Mouse (Mus musculus): ENCODE measurements around the gene Crlf3. TPM values are rescaled to one million over a fixed set of nuclear protein-coding genes. Genes with fewer than 3 reads are reported as not detected.

Crlf3 gene
- polyA plus RNA-seq (2016; fragmentation: Nextera tagmentation; extraction: Ambion mirVana), result 24.0 and 25.2 TPM in 2 replicates

DNA sequence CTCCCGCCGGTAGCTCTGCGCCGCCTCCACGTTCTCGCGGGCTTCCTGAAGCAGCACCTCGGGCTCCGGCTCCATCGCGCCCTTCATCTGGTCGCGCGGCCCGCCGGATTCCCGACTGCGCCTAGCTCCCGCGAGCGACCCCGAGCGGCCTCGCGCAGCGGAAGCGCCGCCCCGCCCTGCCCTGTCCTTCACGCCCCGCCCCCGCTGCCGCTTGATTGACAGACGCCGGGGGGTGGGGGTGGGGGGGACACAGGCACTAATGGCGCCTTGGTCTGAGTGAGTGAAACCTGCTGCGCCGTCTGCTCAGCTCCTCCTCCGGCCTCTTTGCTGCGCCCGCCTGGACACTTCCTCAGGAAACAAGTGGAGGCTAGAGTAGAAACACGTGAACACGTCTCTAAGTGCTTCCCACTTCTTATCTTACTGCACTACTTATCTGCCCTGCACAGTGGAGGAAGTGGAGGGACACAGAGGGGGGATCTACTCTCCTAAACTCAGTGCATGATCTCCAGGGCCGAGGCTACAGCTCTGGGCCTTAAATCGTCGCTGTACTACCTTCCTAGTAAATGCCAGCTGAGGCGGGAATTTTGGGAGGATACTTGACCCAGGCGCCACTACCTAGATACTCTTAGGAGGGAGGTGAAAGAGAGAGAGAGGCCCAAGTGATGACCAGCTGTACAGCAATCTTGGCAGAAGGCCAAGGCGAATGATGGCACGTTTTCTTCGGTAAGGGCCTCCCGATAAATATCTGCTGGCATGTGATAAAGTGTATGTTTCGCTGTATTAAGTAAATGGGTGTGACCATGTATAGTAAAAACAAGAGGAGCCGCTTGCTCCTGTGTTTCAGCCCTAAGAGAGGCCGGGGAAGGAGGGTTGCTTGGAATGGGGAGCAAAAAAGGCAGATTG is at the start of gene Crlf3:
Gene Crlf3 (minus strand): TSS at position 166 of the 903 bp plus-strand sequence.
- H3K9me3 ChIP-seq, result no peaks in the 10 kb centered on the region
- ATAC-seq (ENCODE audit: low FRiP score, low read depth), result peak; percentile 90

DNA sequence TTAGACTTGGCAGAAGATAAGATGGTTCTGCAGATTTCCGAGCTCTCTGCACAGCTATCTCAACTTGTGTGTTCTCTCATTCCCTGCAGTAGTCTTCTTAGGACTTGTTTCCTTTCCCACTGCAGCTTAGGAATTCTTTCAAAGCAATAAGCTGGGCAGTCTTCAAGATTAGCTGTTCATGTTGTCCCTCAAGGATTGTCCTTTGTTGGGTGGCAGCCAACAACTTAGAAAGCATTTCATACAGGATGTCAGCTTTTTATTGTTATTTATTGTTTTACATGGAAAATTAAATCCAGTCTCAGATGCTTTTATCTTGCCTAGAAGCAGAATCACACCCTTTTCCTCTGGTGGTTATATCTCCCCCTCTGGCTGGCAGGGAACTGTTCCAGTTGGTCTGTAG is 35.6 kb upstream of the Crlf3 start:
- WGBS, result 91% methylated on average over 1 of the region's 1 CpGs

More for the DNA sequence above, at the start of gene Crlf3:
- peak within 1 kb of the TSS; percentile 74 for H3K4me2 ChIP-seq (replicated peaks)
- peak within 1 kb of the TSS; percentile 57 for H3K27ac ChIP-seq
- 8% methylated on average over 55 of the region's 55 CpGs for WGBS
- no peaks in the 10 kb centered on the region for H3K27me3 ChIP-seq (replicated peaks)
- peaks cover 7% of the 10 kb centered on the region for H3K4me1 ChIP-seq
- peak within 1 kb of the TSS; percentile 90 for H3K4me3 ChIP-seq
- H3K9ac ChIP-seq, result peak within 1 kb of the TSS; percentile 94
- no peaks in the 10 kb centered on the region for H3K36me3 ChIP-seq

DNA sequence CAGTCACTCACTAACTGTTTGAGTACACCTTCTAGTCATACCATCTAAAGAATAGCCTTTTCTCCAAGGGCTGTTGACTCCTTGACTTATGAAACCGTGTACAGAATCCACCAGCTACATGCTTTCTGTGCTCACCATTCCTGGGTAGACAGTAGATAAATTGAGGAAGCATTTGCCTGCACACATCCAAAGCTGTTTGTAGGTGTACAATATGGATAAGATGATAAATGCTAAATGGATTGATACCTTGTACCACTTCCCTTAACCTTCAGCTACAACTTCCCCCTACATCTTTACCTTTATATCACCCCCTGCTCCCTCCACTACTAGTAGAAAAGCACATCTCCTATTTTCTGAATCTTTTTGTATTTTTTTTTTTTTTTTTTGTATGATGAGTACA is 23.6 kb upstream of the Crlf3 start:
- no peaks in the 10 kb centered on the region for H3K27me3 ChIP-seq (replicated peaks)
- peaks cover 41% of the 10 kb centered on the region for H3K36me3 ChIP-seq
- no peak for ATAC-seq (ENCODE audit: low FRiP score, low read depth)
- H3K27ac ChIP-seq, result no peak overlapping the region
- no peak overlapping the region for H3K4me2 ChIP-seq (replicated peaks)
- H3K4me3 ChIP-seq, result no peak overlapping the region
- no peaks in the 10 kb centered on the region for H3K4me1 ChIP-seq
- no peak overlapping the region for H3K9ac ChIP-seq
- 76% methylated on average over 1 of the region's 1 CpGs for WGBS
- no peaks in the 10 kb centered on the region for H3K9me3 ChIP-seq

More for the DNA sequence above, 35.6 kb upstream of the Crlf3 start:
- H3K9me3 ChIP-seq, result no peaks in the 10 kb centered on the region
- H3K9ac ChIP-seq, result no peak overlapping the region
- no peak overlapping the region for H3K4me2 ChIP-seq (replicated peaks)
- no peaks in the 10 kb centered on the region for H3K4me1 ChIP-seq
- no peak overlapping the region for H3K4me3 ChIP-seq
- no peaks in the 10 kb centered on the region for H3K27me3 ChIP-seq (replicated peaks)
- H3K36me3 ChIP-seq, result peaks cover 49% of the 10 kb centered on the region
- ATAC-seq (ENCODE audit: low FRiP score, low read depth), result no peak
- no peak overlapping the region for H3K27ac ChIP-seq

DNA sequence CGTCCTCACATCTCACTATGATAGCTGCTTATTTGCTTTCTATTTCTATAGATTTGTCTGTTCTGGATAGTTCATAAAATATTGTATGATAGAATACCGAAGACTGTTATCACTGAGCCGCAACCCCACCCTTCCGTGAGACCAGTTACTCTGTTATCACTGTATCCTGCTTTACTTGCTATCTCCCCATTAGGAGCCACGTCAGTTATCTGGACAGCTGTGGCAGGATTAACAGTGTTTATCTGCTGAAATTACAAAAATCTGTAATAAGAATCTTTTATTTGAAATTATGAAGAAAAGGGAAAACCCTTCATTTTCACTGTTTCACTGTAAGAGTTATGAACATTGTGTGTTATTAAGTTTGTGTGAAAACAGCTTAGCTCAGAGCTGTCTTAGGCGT is 20.5 kb upstream of the Crlf3 start:
- Histone ChIP-seq H3K4me3 (no peak overlapping the region), H3K27ac (no peak overlapping the region), H3K4me1 (no peaks in the 10 kb centered on the region), H3K9ac (no peak overlapping the region), H3K9me3 (no peaks in the 10 kb centered on the region), H3K27me3 (replicated peaks) (no peaks in the 10 kb centered on the region), H3K4me2 (replicated peaks) (no peak overlapping the region), H3K36me3 (peaks cover 42% of the 10 kb centered on the region)
- ATAC-seq (ENCODE audit: low FRiP score, low read depth), result no peak
- 96% methylated on average over 6 of the region's 6 CpGs for WGBS

DNA sequence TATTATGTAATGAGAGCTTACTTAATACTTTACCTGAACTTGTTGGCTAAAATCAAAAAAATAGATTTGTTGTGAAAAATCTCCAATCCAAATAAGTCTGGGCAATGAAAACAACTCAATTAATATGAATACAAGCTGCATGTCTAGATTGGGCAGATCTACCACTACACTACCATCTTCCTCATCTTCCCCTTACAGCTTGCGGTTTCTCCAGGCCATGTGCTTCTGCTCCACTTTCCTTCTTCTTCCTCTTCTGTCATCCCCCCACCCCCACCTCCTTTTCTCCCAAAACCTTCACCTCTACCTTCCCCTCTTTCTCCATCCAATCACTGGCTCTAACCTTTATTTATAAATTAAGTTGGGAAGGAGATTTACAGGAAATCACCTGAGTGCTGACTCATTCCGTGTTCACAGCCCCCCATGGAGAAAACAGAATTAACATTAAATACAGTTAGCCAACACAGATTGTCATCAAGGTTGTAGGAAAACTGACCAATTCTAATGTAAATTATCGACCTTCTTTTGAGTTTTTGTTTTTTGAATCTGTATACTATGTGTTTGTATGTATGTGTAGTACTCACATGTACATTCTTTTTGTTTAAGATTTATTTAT is 17.8 kb upstream of the Crlf3 start:
- Histone ChIP-seq H3K4me3 (no peak overlapping the region), H3K27ac (no peak overlapping the region), H3K27me3 (replicated peaks) (no peaks in the 10 kb centered on the region), H3K36me3 (peaks cover 45% of the 10 kb centered on the region), H3K9me3 (no peaks in the 10 kb centered on the region), H3K4me1 (no peaks in the 10 kb centered on the region), H3K4me2 (replicated peaks) (no peak overlapping the region), H3K9ac (no peak overlapping the region)
- 91% methylated on average over 3 of the region's 3 CpGs for WGBS
- ATAC-seq (ENCODE audit: low FRiP score, low read depth), result no peak

DNA sequence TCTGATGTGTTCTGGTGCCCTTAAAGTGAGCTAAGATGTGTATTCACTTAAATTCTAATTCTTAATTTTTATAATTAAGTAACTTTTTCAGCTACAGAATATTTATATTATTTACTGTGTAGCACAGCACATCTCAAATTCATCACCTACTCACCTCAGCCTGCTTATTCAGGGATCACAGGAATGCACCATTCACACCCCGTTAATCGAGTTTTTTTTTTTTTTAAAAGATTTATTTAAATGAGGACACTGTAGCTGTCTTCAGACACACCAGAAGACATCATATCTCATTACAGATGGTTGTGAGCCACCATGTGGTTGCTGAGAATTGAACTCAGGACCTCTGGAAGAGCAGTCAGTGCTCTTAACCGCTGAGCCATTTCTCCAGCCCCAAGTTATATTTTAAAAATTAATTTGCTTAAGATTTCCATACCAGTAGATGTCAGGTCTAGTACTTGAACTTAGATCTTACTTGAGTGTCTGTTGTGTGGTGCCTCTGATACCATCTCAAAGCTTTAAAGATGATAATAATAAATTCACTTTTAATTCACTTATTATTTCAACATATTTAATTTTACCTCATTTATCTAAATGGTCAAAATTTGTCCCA is 9.9 kb upstream of the Crlf3 start:
- H3K4me3 ChIP-seq, result peak overlapping the region; percentile 99; the same call in 1 of the 2 replicates
- H3K27me3 ChIP-seq (replicated peaks), result no peaks in the 10 kb centered on the region
- H3K9ac ChIP-seq, result no peak overlapping the region
- H3K4me2 ChIP-seq (replicated peaks), result peak overlapping the region; percentile 94
- 64% methylated on average over 3 of the region's 3 CpGs for WGBS
- no peak for ATAC-seq (ENCODE audit: low FRiP score, low read depth)
- H3K36me3 ChIP-seq, result peaks cover 9% of the 10 kb centered on the region; the same call in 1 of the 2 replicates
- H3K27ac ChIP-seq, result no peak overlapping the region
- peaks cover 6% of the 10 kb centered on the region for H3K4me1 ChIP-seq
- H3K9me3 ChIP-seq, result no peaks in the 10 kb centered on the region

DNA sequence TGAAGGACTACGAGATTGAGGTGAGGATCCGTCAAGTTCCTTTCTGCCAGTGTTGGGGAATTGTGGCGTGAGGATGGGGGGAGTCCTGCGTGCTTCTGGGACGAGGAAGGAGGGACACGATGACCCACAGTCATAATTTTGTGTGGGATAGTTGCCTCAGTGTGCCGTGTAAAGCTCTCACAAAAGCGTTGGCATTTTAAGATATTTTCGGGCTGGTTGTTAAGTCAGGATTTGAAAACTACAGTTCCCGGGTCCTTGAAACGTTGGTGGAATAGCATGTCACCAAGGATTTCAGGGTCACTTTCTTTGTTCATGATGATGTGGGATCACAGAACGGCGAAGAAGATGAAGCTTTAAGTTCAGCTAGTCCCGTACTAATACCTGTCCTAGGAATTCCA is 9.0 kb upstream of the Crlf3 start:
- under 1% methylated on average over 14 of the region's 14 CpGs for WGBS
- no peak overlapping the region for H3K27ac ChIP-seq
- no peak for ATAC-seq (ENCODE audit: low FRiP score, low read depth)

DNA sequence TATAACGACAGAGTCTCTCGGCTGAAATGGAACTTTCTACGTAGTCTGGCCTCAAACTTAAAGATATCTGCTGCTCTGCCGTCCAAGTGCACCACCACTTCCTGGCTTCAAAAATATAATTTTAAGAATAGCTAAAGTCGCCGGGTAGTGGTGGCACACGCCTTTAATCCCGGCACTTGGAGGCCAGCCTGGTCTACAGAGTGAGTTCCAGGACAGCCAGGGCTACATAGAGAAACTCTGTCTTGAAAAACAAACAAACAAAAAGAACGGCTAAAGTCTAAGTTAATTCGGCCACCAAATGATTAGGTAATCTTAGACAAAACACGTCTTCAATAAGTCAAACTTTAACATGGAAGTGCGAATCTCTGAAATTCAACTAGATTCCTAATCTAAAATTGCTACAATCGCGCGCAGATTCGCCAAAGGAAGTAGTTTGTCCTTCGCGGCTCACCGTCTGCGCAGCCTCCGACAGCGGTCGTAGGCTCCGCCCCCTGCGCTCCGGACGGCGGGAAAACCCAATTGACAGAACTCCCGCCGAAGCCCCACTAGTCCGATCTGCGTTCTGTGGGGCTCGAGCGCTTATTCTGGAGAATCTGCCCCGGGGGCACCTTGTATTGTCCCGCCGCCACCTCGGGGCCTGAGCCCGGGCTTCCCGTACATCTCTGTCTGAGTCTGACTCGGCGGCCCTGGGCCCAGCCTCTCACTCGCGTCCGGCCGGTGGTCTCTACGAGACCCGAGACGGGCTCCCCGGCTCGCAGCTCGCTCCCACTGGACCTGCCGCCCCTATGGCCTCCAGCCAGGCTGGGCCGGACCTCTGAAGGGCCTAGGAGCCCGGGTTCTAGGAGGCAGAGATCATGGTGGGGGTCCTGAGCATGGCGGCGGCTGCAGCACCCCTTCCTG is 8.4 kb upstream of the Crlf3 start, which contains the start of gene Atad5:
Gene Atad5 (plus strand): TSS at position 484 of the 900 bp plus-strand sequence.
- Histone ChIP-seq H3K4me2 (replicated peaks) (peak within 1 kb of the TSS; percentile 94), H3K4me3 (peak within 1 kb of the TSS; percentile 99), H3K9ac (peak within 1 kb of the TSS; percentile 94), H3K4me1 (peaks cover 6% of the 10 kb centered on the region), H3K27ac (no peak within 1 kb of the TSS), H3K36me3 (0 out of 2 replicates have a peak, but pooled peaks cover 3% of the 10 kb centered on the region), H3K27me3 (replicated peaks) (no peaks in the 10 kb centered on the region), H3K9me3 (no peaks in the 10 kb centered on the region)
- WGBS, result 6% methylated on average over 57 of the region's 57 CpGs
- peak; percentile 75 for ATAC-seq (ENCODE audit: low FRiP score, low read depth)

More for the DNA sequence above, 9.0 kb upstream of the Crlf3 start:
- H3K4me1 ChIP-seq, result peaks cover 6% of the 10 kb centered on the region
- peaks cover 5% of the 10 kb centered on the region; the same call in 1 of the 2 replicates for H3K36me3 ChIP-seq
- H3K4me3 ChIP-seq, result peak overlapping the region; percentile 99
- H3K4me2 ChIP-seq (replicated peaks), result peak overlapping the region; percentile 94
- no peaks in the 10 kb centered on the region for H3K9me3 ChIP-seq
- H3K9ac ChIP-seq, result peak overlapping the region; percentile 94
- no peaks in the 10 kb centered on the region for H3K27me3 ChIP-seq (replicated peaks)

DNA sequence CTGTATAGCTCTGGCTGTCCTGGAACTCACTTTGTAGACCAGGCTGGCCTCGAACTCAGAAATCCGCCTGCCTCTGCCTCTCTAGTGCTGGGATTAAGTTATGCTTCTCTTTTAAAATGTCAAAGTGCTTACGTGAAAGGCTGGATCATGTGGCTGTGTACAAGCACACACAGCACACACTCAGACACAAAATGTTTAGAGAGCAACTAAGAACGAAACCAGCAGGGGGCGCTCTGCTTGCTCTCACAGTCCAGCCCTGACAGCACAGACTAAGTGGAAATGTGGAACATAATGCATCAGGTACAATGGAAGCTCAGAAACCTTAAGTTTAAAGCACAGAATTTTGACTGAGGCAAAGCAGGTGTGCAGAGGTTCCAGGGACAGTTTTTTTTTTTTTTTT is 6.1 kb upstream of the Crlf3 start:
- H3K36me3 ChIP-seq, result no peaks in the 10 kb centered on the region
- no peak overlapping the region for H3K4me2 ChIP-seq (replicated peaks)
- no peak overlapping the region for H3K27ac ChIP-seq
- WGBS, result 9% methylated on average over 5 of the region's 5 CpGs
- peaks cover 6% of the 10 kb centered on the region for H3K4me1 ChIP-seq
- H3K9ac ChIP-seq, result no peak overlapping the region
- no peaks in the 10 kb centered on the region for H3K9me3 ChIP-seq
- H3K4me3 ChIP-seq, result no peak overlapping the region
- ATAC-seq (ENCODE audit: low FRiP score, low read depth), result 0 out of 2 replicates have a peak, but pooled peaks have one; percentile 58
- no peaks in the 10 kb centered on the region for H3K27me3 ChIP-seq (replicated peaks)

DNA sequence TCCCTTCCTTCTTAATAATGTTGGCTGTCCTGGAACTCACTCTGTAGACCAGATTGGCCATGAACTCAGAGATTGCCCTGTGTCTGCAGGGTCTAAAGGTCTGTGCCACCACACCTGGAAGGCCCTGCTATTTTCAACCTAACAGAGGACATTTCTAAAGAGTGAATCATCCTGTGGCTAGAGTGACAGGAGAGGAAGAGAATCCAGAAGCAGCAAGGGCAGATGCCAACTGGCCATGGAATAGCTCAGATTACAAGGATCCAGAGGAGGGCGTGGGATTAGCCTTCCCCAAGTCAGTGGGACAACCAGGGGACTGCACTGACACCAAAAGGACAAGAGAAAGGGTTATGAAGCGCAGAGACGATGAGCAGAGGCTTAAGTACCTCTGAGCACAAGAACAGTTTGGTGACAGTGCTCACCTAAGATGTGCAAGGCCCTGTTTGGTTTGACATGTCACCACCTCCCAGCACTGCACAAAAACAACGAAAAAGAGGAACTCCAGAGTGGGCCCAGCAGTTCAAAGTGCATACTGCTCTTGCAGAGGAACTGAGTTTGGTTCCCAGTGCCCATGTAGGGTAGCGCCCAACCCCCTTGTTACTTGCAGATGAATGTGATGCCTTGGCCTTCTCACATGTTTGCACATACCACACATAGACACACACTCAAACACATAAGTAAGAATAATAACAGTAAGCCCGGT is 4.7 kb upstream of the Crlf3 start:
- no peak for ATAC-seq (ENCODE audit: low FRiP score, low read depth)
- H3K9ac ChIP-seq, result no peak overlapping the region
- no peaks in the 10 kb centered on the region for H3K36me3 ChIP-seq
- WGBS, result 79% methylated on average over 6 of the region's 6 CpGs
- H3K27ac ChIP-seq, result no peak overlapping the region
- no peaks in the 10 kb centered on the region for H3K9me3 ChIP-seq
- peaks cover 13% of the 10 kb centered on the region for H3K4me1 ChIP-seq
- no peak overlapping the region for H3K4me2 ChIP-seq (replicated peaks)
- H3K4me3 ChIP-seq, result no peak overlapping the region
- no peaks in the 10 kb centered on the region for H3K27me3 ChIP-seq (replicated peaks)

DNA sequence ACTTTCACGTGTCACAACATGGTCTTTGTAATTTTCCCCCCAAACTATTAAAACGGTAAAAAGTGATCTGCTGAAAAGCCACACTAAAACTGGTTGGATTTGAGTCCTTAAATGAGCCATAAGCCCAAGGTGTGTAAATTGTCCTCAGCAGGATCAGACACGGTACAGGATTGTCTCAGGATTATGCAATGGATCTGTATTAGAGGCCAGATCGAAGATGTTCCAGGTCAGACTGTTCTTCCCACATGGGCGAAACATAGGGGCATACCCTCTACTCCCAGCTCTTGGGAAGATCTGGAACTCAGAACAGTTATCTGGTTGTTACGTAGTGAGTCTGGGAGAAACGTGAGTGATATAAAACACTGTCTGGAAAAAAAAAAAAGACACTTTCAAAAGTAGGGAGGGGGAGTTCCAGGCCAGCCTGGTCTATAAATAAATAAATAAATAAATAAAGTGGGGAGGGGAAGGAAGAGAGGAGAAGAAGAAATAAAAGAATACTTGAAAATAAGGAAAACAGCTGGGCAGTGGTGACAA is 1.1 kb upstream of the Crlf3 start:
- no peak overlapping the region for H3K4me2 ChIP-seq (replicated peaks)
- ATAC-seq (ENCODE audit: low FRiP score, low read depth), result no peak
- H3K4me1 ChIP-seq, result peaks cover 7% of the 10 kb centered on the region
- H3K27ac ChIP-seq, result no peak overlapping the region
- no peak overlapping the region for H3K9ac ChIP-seq
- 85% methylated on average over 7 of the region's 7 CpGs for WGBS
- no peaks in the 10 kb centered on the region for H3K27me3 ChIP-seq (replicated peaks)
- H3K9me3 ChIP-seq, result no peaks in the 10 kb centered on the region
- no peak overlapping the region for H3K4me3 ChIP-seq
- no peaks in the 10 kb centered on the region for H3K36me3 ChIP-seq
